Mouse (Mus musculus) MEL (cell line): Measurements from ENCODE around the gene Rps21. TPM values are rescaled to one million over a fixed set of nuclear protein-coding genes. Genes with fewer than 3 reads are reported as not detected.

Source experiments
- DNase-seq: peaks from one replicate; pipeline ENCODE4 v3.0.0; 2011; ENCODE audit warnings: low read depth, low spot score
- H3K27ac ChIP-seq: 2 replicates; pipeline ENCODE4 v1.5.1; 2012; ENCODE audit warnings: low read depth, mild to moderate bottlenecking, control low read depth, low read length, moderate library complexity; ENCODE audit not compliant: control insufficient read depth
- H3K27me3 ChIP-seq, 2 experiments: fragments of 150-350 bp in 1 of 2; sonication (generic) in 1 of 2; 2 replicates each; pipeline ENCODE4 v1.6.1; 2012; ENCODE audit warnings: low read length in 2 of 2, mild to moderate bottlenecking in 2 of 2, improper control_type of control experiment in 1 of 2, moderate library complexity in 1 of 2; ENCODE audit not compliant: insufficient read depth in 2 of 2, control insufficient read depth in 1 of 2
- H3K36me3 ChIP-seq, 2 experiments: 2 replicates each; pipeline ENCODE4 v1.6.1; 2012 to 2014; ENCODE audit warnings: low read length in 2 of 2, improper control_type of control experiment in 1 of 2, inconsistent platforms in 1 of 2, mild to moderate bottlenecking in 1 of 2; ENCODE audit not compliant: insufficient read depth in 2 of 2, control insufficient read depth in 1 of 2
- H3K4me1 ChIP-seq, 2 experiments: fragments of 150-350 bp in 1 of 2; sonication (generic) in 1 of 2; 2 replicates each; pipeline ENCODE4 v1.6.1; 2012; ENCODE audit warnings: low read length in 2 of 2, improper control_type of control experiment in 1 of 2, mild to moderate bottlenecking in 1 of 2; ENCODE audit not compliant: insufficient read depth in 2 of 2, control insufficient read depth in 1 of 2
- H3K4me3 ChIP-seq, 2 experiments: fragments of 150-350 bp in 1 of 2; sonication (generic) in 1 of 2; 2 replicates each; pipeline ENCODE4 v1.5.1; 2012; ENCODE audit warnings: low read depth in 2 of 2, low read length in 2 of 2, mild to moderate bottlenecking in 2 of 2, moderate library complexity in 2 of 2, control low read depth in 1 of 2, improper control_type of control experiment in 1 of 2; ENCODE audit not compliant: control insufficient read depth in 1 of 2, insufficient read depth in 1 of 2
- H3K79me2 ChIP-seq: 2 replicates; pipeline ENCODE4 v1.6.1; 2012; ENCODE audit warnings: mild to moderate bottlenecking, low read length, moderate library complexity; ENCODE audit not compliant: control insufficient read depth, poor library complexity, insufficient read depth
- H3K9ac ChIP-seq: 2 replicates; pipeline ENCODE4 v1.6.1; 2012; ENCODE audit warnings: low read depth, mild to moderate bottlenecking, control low read depth, low read length, moderate library complexity; ENCODE audit not compliant: control insufficient read depth, poor library complexity, severe bottlenecking
- H3K9me3 ChIP-seq: fragments of 150-350 bp; sonication (generic); replicated peaks from 2 replicates; pipeline ENCODE4 v1.6.1; 2012; ENCODE audit warnings: mild to moderate bottlenecking, low read length, improper control_type of control experiment, moderate library complexity; ENCODE audit not compliant: insufficient read depth
- BHLHE40 ChIP-seq: IDR thresholded peaks from 2 replicates; pipeline ENCODE4 v1.6.1; 2012; ENCODE audit warnings: low read depth, mild to moderate bottlenecking, inconsistent platforms, low read length, improper control_type of control experiment, borderline replicate concordance
- CHD1 ChIP-seq: IDR thresholded peaks from 2 replicates; pipeline ENCODE4 v1.6.1; 2012; ENCODE audit warnings: low read depth, mild to moderate bottlenecking, inconsistent platforms, low read length, improper control_type of control experiment
- E2F4 ChIP-seq: IDR thresholded peaks from 2 replicates; pipeline ENCODE4 v1.6.1; 2011; ENCODE audit warnings: low read depth, low read length, improper control_type of control experiment, borderline replicate concordance
- ETS1 ChIP-seq: IDR thresholded peaks from 2 replicates; pipeline ENCODE4 v1.6.1; 2012; ENCODE audit warnings: low read depth, mild to moderate bottlenecking, inconsistent platforms, low read length, improper control_type of control experiment, moderate library complexity
- GATA1 ChIP-seq: IDR thresholded peaks from 2 replicates; pipeline ENCODE4 v1.6.1; 2011; ENCODE audit warnings: low read depth, low read length, improper control_type of control experiment
- KAT2A ChIP-seq: conservative IDR thresholded peaks from 2 replicates; pipeline ENCODE4 v1.6.1; 2012; ENCODE audit warnings: low read depth, low read length, improper control_type of control experiment, inconsistent platforms
- MAX ChIP-seq: IDR thresholded peaks from 2 replicates; pipeline ENCODE4 v1.6.1; 2011; ENCODE audit warnings: low read length, improper control_type of control experiment
- MEF2A ChIP-seq: IDR thresholded peaks from 2 replicates; pipeline ENCODE4 v1.6.1; 2014; ENCODE audit warnings: low read depth, mild to moderate bottlenecking, inconsistent platforms, low read length, improper control_type of control experiment; ENCODE audit not compliant: poor library complexity, insufficient replicate concordance, severe bottlenecking; ENCODE audit errors: extremely low read depth
- MXI1 ChIP-seq: IDR thresholded peaks from 2 replicates; pipeline ENCODE4 v1.6.1; 2011; ENCODE audit warnings: mild to moderate bottlenecking, low read depth, low read length, improper control_type of control experiment
- MYB ChIP-seq: IDR thresholded peaks from 2 replicates; pipeline ENCODE4 v1.6.1; 2011; ENCODE audit warnings: mild to moderate bottlenecking, low read depth, low read length, improper control_type of control experiment
- NELFE ChIP-seq: IDR thresholded peaks from 2 replicates; pipeline ENCODE4 v1.6.1; 2011; ENCODE audit warnings: low read depth, low read length, improper control_type of control experiment
- NRF1 ChIP-seq: IDR thresholded peaks from 2 replicates; pipeline ENCODE4 v1.6.1; 2014; ENCODE audit warnings: low read depth, mild to moderate bottlenecking, inconsistent platforms, low read length, improper control_type of control experiment, moderate library complexity; ENCODE audit not compliant: poor library complexity, insufficient read depth, severe bottlenecking
- POLR2A ChIP-seq, 2 experiments: IDR thresholded peaks; 2 replicates each; pipeline ENCODE4 v1.6.1; 2011 to 2012; ENCODE audit warnings: low read length in 2 of 2, mild to moderate bottlenecking in 2 of 2, control low read depth in 1 of 2, improper control_type of control experiment in 1 of 2, low read depth in 1 of 2, moderate library complexity in 1 of 2; ENCODE audit not compliant: control insufficient read depth in 1 of 2, insufficient read depth in 1 of 2, poor library complexity in 1 of 2
- POLR2AphosphoS2 ChIP-seq: IDR thresholded peaks from 2 replicates; pipeline ENCODE4 v1.6.1; 2011; ENCODE audit warnings: low read length, improper control_type of control experiment
- RCOR1 ChIP-seq: IDR thresholded peaks from 2 replicates; pipeline ENCODE4 v1.6.1; 2012; ENCODE audit warnings: low read depth, mild to moderate bottlenecking, inconsistent platforms, low read length, improper control_type of control experiment
- SIN3A ChIP-seq: IDR thresholded peaks from 2 replicates; pipeline ENCODE4 v1.6.1; 2012; ENCODE audit warnings: low read length, improper control_type of control experiment, inconsistent platforms
- TAL1 ChIP-seq: IDR thresholded peaks from 2 replicates; pipeline ENCODE4 v1.6.1; 2012; ENCODE audit warnings: mild to moderate bottlenecking, inconsistent platforms, low read length, moderate library complexity, mixed read lengths
- TBP ChIP-seq: IDR thresholded peaks from 2 replicates; pipeline ENCODE4 v1.8.0; 2011; ENCODE audit warnings: low read depth, low read length, improper control_type of control experiment
- TCF12 ChIP-seq: IDR thresholded peaks from 2 replicates; pipeline ENCODE4 v1.6.1; 2014; ENCODE audit warnings: low read depth, mild to moderate bottlenecking, inconsistent platforms, low read length, improper control_type of control experiment, moderate library complexity
- USF1 ChIP-seq: IDR thresholded peaks from 2 replicates; pipeline ENCODE4 v1.6.1; 2014; ENCODE audit warnings: low read depth, mild to moderate bottlenecking, inconsistent platforms, low read length, improper control_type of control experiment, moderate library complexity
- USF2 ChIP-seq, 2 experiments: IDR thresholded peaks; 2 replicates each; pipeline ENCODE4 v1.6.1; 2011 to 2012; ENCODE audit warnings: improper control_type of control experiment in 2 of 2, low read length in 2 of 2, borderline replicate concordance in 1 of 2, inconsistent platforms in 1 of 2, low read depth in 1 of 2, mild to moderate bottlenecking in 1 of 2; ENCODE audit not compliant: insufficient read depth in 1 of 2
- ZC3H11A ChIP-seq: IDR thresholded peaks from 2 replicates; pipeline ENCODE4 v1.6.1; 2012; ENCODE audit warnings: low read depth, mild to moderate bottlenecking, inconsistent platforms, low read length, improper control_type of control experiment
- ZKSCAN1 ChIP-seq: IDR thresholded peaks from 2 replicates; pipeline ENCODE4 v1.6.1; 2012; ENCODE audit warnings: low read depth, mild to moderate bottlenecking, inconsistent platforms, low read length, improper control_type of control experiment, moderate library complexity
- ZMIZ1 ChIP-seq: IDR thresholded peaks from 2 replicates; pipeline ENCODE4 v1.6.1; 2012; ENCODE audit warnings: low read depth, mild to moderate bottlenecking, inconsistent platforms, low read length, improper control_type of control experiment, moderate library complexity
- ZNF384 ChIP-seq: IDR thresholded peaks from 2 replicates; pipeline ENCODE4 v1.6.1; 2012; ENCODE audit warnings: low read depth, mild to moderate bottlenecking, inconsistent platforms, low read length, improper control_type of control experiment
- polyA plus RNA-seq, 2 experiments: library from polyadenylated mRNA; stranded (reverse) in 1 of 2; unstranded in 1 of 2; fragments of >175 nt in 1 of 2; fragments of >200 nt in 1 of 2; gene quantifications; 2 replicates each; pipeline versions ENCODE4 v1.2.1 to v1.2.4; 2012; ENCODE audit warnings: low replicate concordance in 2 of 2, low read depth in 1 of 2; ENCODE audit not compliant: insufficient read length in 2 of 2, insufficient read depth in 1 of 2, missing spikeins in 1 of 2
- total RNA-seq: library from RNA; depleted of rRNA; stranded (reverse); fragments of 300-350 nt; gene quantifications from 2 replicates; pipeline ENCODE4 v1.2.3, GENCODE M21; 2012

The Rps21 gene
- total and polyA plus RNA-seq, 3 experiments = 995 to 4,916 (median 1,182) TPM

GRCm38 (mm10) chr2:180279321-180279720, 22.1 kb downstream of the Rps21 start:
- H3K4me3 ChIP-seq = no peak overlapping the region
- H3K9me3 ChIP-seq = no peaks in the 10 kb centered on the region
- H3K9ac ChIP-seq = no peak overlapping the region
- TF ChIP-seq USF2 (IDR thresholded peaks at IDR 0.05; ENCODE audit: borderline replicate concordance in 1 of 2, insufficient read depth in 1 of 2, low read depth in 1 of 2, low read length in 2 of 2) = no peak
- no peak for TF ChIP-seq NRF1
- TF ChIP-seq GATA1 = no peak
- no peak for TF ChIP-seq MAX
- no peak for TF ChIP-seq TAL1
- no peak for TF ChIP-seq RCOR1
- no peak for TF ChIP-seq ETS1
- TF ChIP-seq E2F4 = no peak
- no peak for TF ChIP-seq BHLHE40
- no peak for TF ChIP-seq USF1
- no peak for TF ChIP-seq ZC3H11A
- no peak for TF ChIP-seq ZKSCAN1
- no peak for TF ChIP-seq TBP
- no peak for TF ChIP-seq NELFE
- no peak for TF ChIP-seq MXI1
- H3K27ac ChIP-seq = no peak overlapping the region
- H3K79me2 ChIP-seq = no peaks in the 10 kb centered on the region
- H3K36me3 ChIP-seq = peaks cover 0 to 3% of the 10 kb centered on the region in 2 experiments; a peak in 1 of 4 replicates
- H3K27me3 ChIP-seq = peaks cover 5 to 7% of the 10 kb centered on the region in 2 experiments
- DNase-seq = no peak
- H3K4me1 ChIP-seq = peaks cover 6 to 18% of the 10 kb centered on the region in 2 experiments

- H3K36me3 ChIP-seq = no peaks in the 10 kb centered on the region
- peaks cover 18 to 19% of the 10 kb centered on the region in 2 experiments for H3K27me3 ChIP-seq
- H3K4me1 ChIP-seq = no peaks in the 10 kb centered on the region
- H3K9me3 ChIP-seq = no peaks in the 10 kb centered on the region
- TF ChIP-seq MEF2A = no peak
- no peak for TF ChIP-seq ZKSCAN1
- no peak for TF ChIP-seq ETS1
- TF ChIP-seq ZMIZ1 = no peak
- TF ChIP-seq POLR2A (IDR thresholded peaks at IDR 0.05; ENCODE audit: control insufficient read depth in 1 of 2, insufficient read depth in 1 of 2, low read depth in 1 of 2, low read length in 2 of 2, poor library complexity in 1 of 2) = no peak
- no peak for TF ChIP-seq ZNF384
- no peak for TF ChIP-seq TCF12
- no peak for TF ChIP-seq USF2 (IDR thresholded peaks at IDR 0.05; ENCODE audit: borderline replicate concordance in 1 of 2, insufficient read depth in 1 of 2, low read depth in 1 of 2, low read length in 2 of 2)
- no peak for TF ChIP-seq RCOR1
- TF ChIP-seq MXI1 = no peak
- no peak for TF ChIP-seq KAT2A
- no peak for TF ChIP-seq SIN3A
- TF ChIP-seq MAX = no peak
- no peak for TF ChIP-seq POLR2AphosphoS2
- TF ChIP-seq CHD1 = no peak
- TF ChIP-seq MYB = no peak
- TF ChIP-seq NELFE = no peak
- TF ChIP-seq TBP = no peak
- TF ChIP-seq, all 39 proteins: peak for 0
- Histone ChIP-seq H3K79me2 (no peaks in the 10 kb centered on the region), H3K4me3 (no peak overlapping the region), H3K27ac (no peak overlapping the region), H3K9ac (no peak overlapping the region)
- DNase-seq = no peak
Measured at GRCm38 (mm10) chr2:180288966-180289365, 31.8 kb downstream of the Rps21 start.
